Mouse (Mus musculus): Measurements from ENCODE around the gene Polr3gl.

Gene Polr3gl

GRCm38 (mm10) chr3:96557694-96558093 lies 36.3 kb downstream of the Polr3gl start, which contains the start of gene Txnip:
Txnip (plus strand) TSS chr3:96557957.
- peak; percentile 98 for DNase-seq (ENCODE audit: low spot score)

- no peak for DNase-seq (ENCODE audit: low spot score)
Observed at GRCm38 (mm10) chr3:96556651-96557635, 37.0 kb downstream of the Polr3gl start.

GRCm38 (mm10) chr3:96555999-96556614 lies 37.9 kb downstream of the Polr3gl start:
- DNase-seq (ENCODE audit: low spot score) = no peak

GRCm38 (mm10) chr3:96555041-96555596 lies 38.9 kb downstream of the Polr3gl start:
- peak; percentile 77 for DNase-seq (ENCODE audit: low spot score)

GRCm38 (mm10) chr3:96554251-96554650 lies 39.7 kb downstream of the Polr3gl start:
- no peak for DNase-seq (ENCODE audit: low spot score)

GRCm38 (mm10) chr3:96553601-96554000 lies 40.4 kb downstream of the Polr3gl start:
- DNase-seq (ENCODE audit: low spot score) = no peak

GRCm38 (mm10) chr3:96551890-96552289 lies 42.1 kb downstream of the Polr3gl start:
- no peak for DNase-seq (ENCODE audit: low spot score)

- peak; percentile 75 for DNase-seq (ENCODE audit: low spot score)
Observed at GRCm38 (mm10) chr3:96551203-96551602, 42.8 kb downstream of the Polr3gl start.

GRCm38 (mm10) chr3:96549346-96549745 lies 44.6 kb downstream of the Polr3gl start:
- DNase-seq (ENCODE audit: low spot score) = no peak

GRCm38 (mm10) chr3:96548824-96549223 lies 45.2 kb downstream of the Polr3gl start:
- DNase-seq (ENCODE audit: low spot score) = no peak

- DNase-seq (ENCODE audit: low spot score) = peak; percentile 91
Observed at GRCm38 (mm10) chr3:96547389-96547960, 46.5 kb downstream of the Polr3gl start.

- DNase-seq (ENCODE audit: low spot score) = no peak
Observed at GRCm38 (mm10) chr3:96546880-96547279, 47.1 kb downstream of the Polr3gl start.

- DNase-seq (ENCODE audit: low spot score) = no peak
Observed at GRCm38 (mm10) chr3:96545565-96545964, 48.4 kb downstream of the Polr3gl start.

GRCm38 (mm10) chr3:96543345-96543744 lies 50.6 kb downstream of the Polr3gl start:
- DNase-seq (ENCODE audit: low spot score) = no peak

- no peak for DNase-seq (ENCODE audit: low spot score)
Observed at GRCm38 (mm10) chr3:96542554-96542953, 51.4 kb downstream of the Polr3gl start.

- DNase-seq (ENCODE audit: low spot score) = no peak
Observed at GRCm38 (mm10) chr3:96541328-96542078, 52.5 kb downstream of the Polr3gl start.

- DNase-seq (ENCODE audit: low spot score) = no peak
Observed at GRCm38 (mm10) chr3:96540740-96541139, 53.2 kb downstream of the Polr3gl start.

GRCm38 (mm10) chr3:96539316-96539715 lies 54.7 kb downstream of the Polr3gl start:
- DNase-seq (ENCODE audit: low spot score) = no peak

- DNase-seq (ENCODE audit: low spot score) = no peak
Observed at GRCm38 (mm10) chr3:96534300-96534699, 59.7 kb downstream of the Polr3gl start.

GRCm38 (mm10) chr3:96532050-96532449 lies 61.9 kb downstream of the Polr3gl start:
- no peak for DNase-seq (ENCODE audit: low spot score)

GRCm38 (mm10) chr3:96528506-96528905 lies 65.5 kb downstream of the Polr3gl start:
- DNase-seq (ENCODE audit: low spot score) = no peak

Measured in testis, postnatal 10 days (tissue).